Mouse (Mus musculus) ES-E14 (cell line): ENCODE measurements at regions not wholly inside any gene's neighbourhood (a gene's known extent, or its start where the extent isn't known, plus 50 kb on each side); places are given as distances from the start of the nearest gene placed in this dataset.

Source experiments
- DNase-seq: peaks from one replicate; pipeline ENCODE4 v3.0.0-alpha.2; 2013; ENCODE audit warnings: low read depth, low spot score
- H3K27ac ChIP-seq: 2 replicates; pipeline ENCODE4 v1.5.1; 2012; ENCODE audit warnings: low read depth, mild to moderate bottlenecking, low read length, moderate library complexity, mixed read lengths; ENCODE audit not compliant: poor library complexity, insufficient read depth, severe bottlenecking
- H3K36me3 ChIP-seq: 2 replicates; pipeline ENCODE4 v1.6.1; 2012; ENCODE audit warnings: mild to moderate bottlenecking, low read length, moderate library complexity, mixed read lengths; ENCODE audit not compliant: control insufficient read depth, poor library complexity, insufficient read depth, severe bottlenecking
- H3K4me1 ChIP-seq, 2 experiments: fragments of 150-350 bp in 1 of 2; sonication (generic) in 1 of 2; 2 replicates each; pipeline ENCODE4 v1.6.1; 2012; ENCODE audit warnings: low read length in 2 of 2, mild to moderate bottlenecking in 1 of 2, mixed read lengths in 1 of 2; ENCODE audit not compliant: control insufficient read depth in 2 of 2, insufficient read depth in 2 of 2, poor library complexity in 1 of 2
- H3K4me3 ChIP-seq, 2 experiments: fragments of 150-350 bp in 1 of 2; sonication (generic) in 1 of 2; 2 replicates each; pipeline ENCODE4 v1.5.1; 2012; ENCODE audit warnings: low read length in 2 of 2, low read depth in 1 of 2, mild to moderate bottlenecking in 1 of 2, mixed read lengths in 1 of 2; ENCODE audit not compliant: insufficient read depth in 1 of 2, poor library complexity in 1 of 2, severe bottlenecking in 1 of 2
- H3K9ac ChIP-seq: 2 replicates; pipeline ENCODE4 v1.6.1; 2012; ENCODE audit warnings: low read depth, mild to moderate bottlenecking, low read length, mixed read lengths; ENCODE audit not compliant: poor library complexity, insufficient read depth, severe bottlenecking
- H3K9me3 ChIP-seq: fragments of 150-350 bp; sonication (generic); 2 replicates; pipeline ENCODE4 v1.6.1; 2012; ENCODE audit warnings: low read depth, mild to moderate bottlenecking, low read length; ENCODE audit not compliant: control insufficient read depth, insufficient read depth
- CHD2 ChIP-seq: IDR thresholded peaks from 2 replicates; pipeline ENCODE4 v1.6.1; 2014; ENCODE audit warnings: mild to moderate bottlenecking, low read depth, low read length, inconsistent platforms
- HCFC1 ChIP-seq: IDR thresholded peaks from 2 replicates; pipeline ENCODE4 v1.6.1; 2012; ENCODE audit warnings: low read length, inconsistent platforms, borderline replicate concordance; ENCODE audit not compliant: insufficient read depth
- MAFK ChIP-seq: IDR thresholded peaks from 2 replicates; pipeline ENCODE4 v1.6.1; 2014; ENCODE audit warnings: mild to moderate bottlenecking, low read depth, low read length, inconsistent platforms; ENCODE audit not compliant: insufficient read depth
- ZC3H11A ChIP-seq: IDR thresholded peaks from 2 replicates; pipeline ENCODE4 v1.6.1; 2012; ENCODE audit warnings: low read depth, mild to moderate bottlenecking, inconsistent platforms, low read length, borderline replicate concordance
- ZNF384 ChIP-seq: IDR thresholded peaks from 2 replicates; pipeline ENCODE4 v1.6.1; 2012; ENCODE audit warnings: low read depth, low read length, inconsistent platforms
- in situ Hi-C, 2 experiments: fragments of 600-800 bp; cut with MboI; formaldehyde crosslinking; loops; one replicate each; pipeline ENCODE4 v1.15.1; 2025; ENCODE audit warnings: low sequenced_read_pairs in 2 of 2, inconsistent platforms in 1 of 2; ENCODE audit not compliant: unreplicated experiment in 2 of 2

DNA sequence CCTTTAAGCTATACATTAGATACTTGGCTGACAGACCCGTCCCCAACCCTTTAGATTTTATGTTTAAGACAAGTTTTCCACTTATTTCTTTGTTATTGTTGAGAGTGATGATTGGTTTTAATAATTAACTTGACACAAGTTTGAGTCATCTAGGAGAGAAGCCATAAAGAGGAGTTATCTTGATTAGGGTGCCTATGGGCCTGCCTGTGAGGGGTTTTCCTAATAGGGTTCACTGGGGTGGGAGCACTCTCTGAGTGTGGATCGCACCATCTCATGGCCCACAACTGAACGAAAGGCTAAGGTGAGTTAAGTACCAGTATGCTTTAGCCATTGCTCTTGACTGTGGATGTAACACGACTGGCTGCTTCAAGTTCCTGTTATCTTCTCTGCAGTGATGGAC lies 123.3 kb upstream of the Agap1 start:
- TF ChIP-seq ZNF384 = no peak
- TF ChIP-seq MAFK = no peak
- TF ChIP-seq ZC3H11A = no peak
- H3K4me3 ChIP-seq = no peak overlapping the region
- in situ Hi-C loops = no loop called here

DNA sequence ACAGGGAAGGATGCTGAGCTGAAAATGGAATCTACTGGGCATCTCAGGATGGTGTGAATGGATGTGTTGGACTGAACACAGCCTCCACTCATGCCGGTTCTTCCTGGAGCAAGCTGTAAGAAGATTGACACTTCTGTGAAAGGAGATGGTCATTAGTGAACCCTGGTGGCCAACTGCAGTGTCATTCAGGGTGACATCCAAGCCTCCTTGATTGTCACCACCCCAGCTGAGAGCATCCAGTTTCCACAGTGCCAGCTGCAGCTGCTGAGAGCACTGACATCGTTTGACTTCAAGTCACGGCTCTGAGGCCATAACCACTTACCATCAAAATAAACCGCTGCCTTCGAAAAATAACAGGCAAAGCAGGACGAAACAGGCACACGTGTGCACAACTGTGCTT lies 121.9 kb upstream of the Agap1 start:
- no peak overlapping the region for H3K4me3 ChIP-seq
- no peak overlapping the region for H3K9ac ChIP-seq
- H3K27ac ChIP-seq = no peak overlapping the region
- no peaks in the 10 kb centered on the region for H3K36me3 ChIP-seq
- H3K9me3 ChIP-seq = no peaks in the 10 kb centered on the region
- TF ChIP-seq CHD2 = no peak
- TF ChIP-seq ZC3H11A = no peak
- no peak for TF ChIP-seq HCFC1
- no peak for TF ChIP-seq MAFK
- in situ Hi-C loops = no loop called here
- H3K4me1 ChIP-seq = no peaks in the 10 kb centered on the region
- no peak for DNase-seq

More for the DNA sequence above, 123.3 kb upstream of the Agap1 start:
- Histone ChIP-seq H3K9ac (no peak overlapping the region), H3K36me3 (no peaks in the 10 kb centered on the region), H3K4me1 (no peaks in the 10 kb centered on the region), H3K27ac (no peak overlapping the region), H3K9me3 (no peaks in the 10 kb centered on the region)
- no peak for DNase-seq

- no peak for TF ChIP-seq ZNF384
- H3K4me1 ChIP-seq = no peaks in the 10 kb centered on the region
- in situ Hi-C loops = no loop called here
- H3K36me3 ChIP-seq = no peaks in the 10 kb centered on the region
- no peaks in the 10 kb centered on the region for H3K9me3 ChIP-seq
- no peak for DNase-seq
- H3K4me3 ChIP-seq = no peak overlapping the region
- no peak overlapping the region for H3K27ac ChIP-seq
- no peak overlapping the region for H3K9ac ChIP-seq
Measured at GRCm38 (mm10) chr1:89337861-89338260, 116.7 kb upstream of the Agap1 start.

DNA sequence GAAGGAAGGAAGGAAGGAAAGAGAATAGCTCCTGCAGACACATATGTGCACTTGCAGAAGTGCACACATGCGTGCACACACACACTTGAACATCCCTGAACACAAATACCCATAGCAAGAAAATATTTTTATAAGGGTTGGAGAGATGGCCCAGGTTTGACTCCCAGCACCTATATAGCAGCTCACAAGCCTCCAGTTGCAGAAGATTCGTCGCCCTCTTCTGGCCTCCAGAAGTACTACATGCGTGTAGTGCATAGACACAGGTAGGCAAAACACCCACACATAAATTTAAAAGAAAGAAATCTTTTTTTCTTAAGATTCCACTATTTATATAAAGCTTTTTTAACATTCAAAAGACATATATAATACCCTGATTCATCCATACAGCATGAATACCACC lies 111.8 kb upstream of the Agap1 start:
- TF ChIP-seq MAFK = no peak
- peak; percentile 8; the same call in 1 of the 2 replicates for TF ChIP-seq ZC3H11A
- TF ChIP-seq ZNF384 = no peak
- Histone ChIP-seq H3K9ac (no peak overlapping the region), H3K9me3 (no peaks in the 10 kb centered on the region), H3K36me3 (no peaks in the 10 kb centered on the region), H3K4me3 (no peak overlapping the region), H3K27ac (no peak overlapping the region), H3K4me1 (no peaks in the 10 kb centered on the region)
- in situ Hi-C loops = no loop called here
- peak; percentile 15 for DNase-seq

DNA sequence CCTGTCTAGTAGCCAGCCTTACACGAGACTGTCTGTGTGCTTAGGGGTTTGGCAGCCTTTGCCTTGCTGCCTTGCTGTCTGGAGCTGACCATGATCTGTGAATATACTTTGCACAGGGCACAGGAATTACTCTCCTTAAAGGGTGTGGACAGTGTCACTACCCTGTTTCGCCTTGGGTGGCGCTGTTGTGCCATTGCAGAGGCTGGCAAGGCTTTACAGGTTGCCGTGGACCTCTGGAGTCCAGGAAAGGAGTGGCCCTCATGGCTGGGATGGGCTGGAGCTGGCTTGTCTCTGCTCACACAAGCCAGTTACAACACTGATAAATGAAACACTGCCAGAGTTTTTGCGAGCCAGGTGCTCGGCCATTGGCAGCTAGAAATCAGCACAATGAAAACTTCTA lies 110.1 kb upstream of the Agap1 start:
- DNase-seq = peak; percentile 57
- H3K4me3 ChIP-seq = no peak overlapping the region
- in situ Hi-C loops = no loop called here
- TF ChIP-seq MAFK (no peak), ZNF384 (no peak), ZC3H11A (peak; percentile 77; the same call in 1 of the 2 replicates), HCFC1 (no peak), CHD2 (no peak)
- no peaks in the 10 kb centered on the region for H3K36me3 ChIP-seq
- no peaks in the 10 kb centered on the region for H3K4me1 ChIP-seq
- no peaks in the 10 kb centered on the region for H3K9me3 ChIP-seq
- H3K9ac ChIP-seq = no peak overlapping the region
- no peak overlapping the region for H3K27ac ChIP-seq
